Mouse (Mus musculus) ES-Bruce4 (cell line): ENCODE measurements around the gene Stk24.

Experiments used
- CTCF ChIP-seq: IDR thresholded peaks from one replicate; pipeline ENCODE4 v1.8.1; 2011; ENCODE audit warnings: low read depth, low read length
- EP300 ChIP-seq: IDR thresholded peaks from 2 replicates; pipeline ENCODE4 v1.6.1; 2011; ENCODE audit warnings: low read depth, low read length; ENCODE audit not compliant: insufficient read depth
- POLR2A ChIP-seq: IDR thresholded peaks from one replicate; pipeline ENCODE4 v1.8.1; 2011; ENCODE audit warnings: low read length; ENCODE audit not compliant: insufficient read depth

DNA sequence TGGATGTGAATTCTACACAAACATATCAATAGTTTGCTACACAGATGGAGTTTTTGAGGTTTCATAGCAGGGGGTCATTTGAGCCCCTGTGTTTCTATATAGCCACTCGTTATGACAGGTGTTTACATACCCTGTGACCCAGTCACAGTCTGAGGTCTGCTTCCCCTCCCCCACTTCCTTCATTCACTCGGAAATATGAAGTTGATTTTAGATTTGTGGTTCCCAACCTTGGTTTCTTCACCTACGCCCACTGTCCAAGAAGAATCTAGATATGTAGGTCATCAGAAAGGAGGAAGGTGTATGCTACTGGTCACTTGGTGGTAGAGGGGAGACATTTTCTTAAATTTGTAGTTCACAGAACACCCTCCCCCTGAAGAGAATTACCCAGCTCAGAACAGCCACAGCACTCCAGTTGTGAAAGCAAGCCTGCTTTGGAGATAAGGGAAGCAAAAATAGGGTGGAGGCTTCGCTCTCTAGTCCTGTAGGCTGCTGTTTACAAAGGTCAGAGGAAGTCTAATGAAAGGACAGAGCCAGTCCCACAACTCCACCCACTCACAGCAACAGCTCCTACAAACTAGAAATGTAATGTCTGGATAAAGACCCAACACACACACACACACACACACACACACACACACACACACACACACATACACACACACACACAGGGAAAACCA lies 43.0 kb upstream of the Stk24 start:
- no peak for TF ChIP-seq CTCF
- no peak for TF ChIP-seq EP300
- no peak for TF ChIP-seq POLR2A
